Mouse (Mus musculus): ENCODE measurements around the gene Tusc2. TPM values are rescaled to one million over a fixed set of nuclear protein-coding genes. Genes with fewer than 3 reads are reported as not detected.

The Tusc2 gene
- total RNA-seq, 2 experiments from 2014 or later, result 65.4 to 66.9 TPM

DNA sequence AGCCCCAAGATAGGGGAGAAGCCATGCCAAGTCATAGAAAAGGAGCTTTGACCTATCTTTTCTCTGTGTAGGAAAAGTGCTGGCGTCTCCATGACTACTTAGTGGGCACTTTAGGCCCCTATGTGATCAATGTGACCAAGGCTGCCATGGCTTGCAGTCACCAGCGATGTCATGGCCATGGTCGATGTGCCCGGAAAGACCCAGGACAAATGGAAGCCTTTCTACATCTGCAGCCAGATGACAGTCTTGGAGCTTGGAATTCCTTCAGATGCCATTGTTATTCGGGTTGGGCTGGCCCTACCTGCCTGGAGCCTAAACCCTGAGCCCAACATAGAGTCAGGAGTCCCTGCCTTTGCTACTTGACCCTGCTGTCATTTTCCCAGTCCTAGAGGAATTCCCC, 23.4 kb downstream of the Tusc2 start:
- no peak for DNase-seq
- intact Hi-C loops (cut with DNase I), result no loop called here

DNA sequence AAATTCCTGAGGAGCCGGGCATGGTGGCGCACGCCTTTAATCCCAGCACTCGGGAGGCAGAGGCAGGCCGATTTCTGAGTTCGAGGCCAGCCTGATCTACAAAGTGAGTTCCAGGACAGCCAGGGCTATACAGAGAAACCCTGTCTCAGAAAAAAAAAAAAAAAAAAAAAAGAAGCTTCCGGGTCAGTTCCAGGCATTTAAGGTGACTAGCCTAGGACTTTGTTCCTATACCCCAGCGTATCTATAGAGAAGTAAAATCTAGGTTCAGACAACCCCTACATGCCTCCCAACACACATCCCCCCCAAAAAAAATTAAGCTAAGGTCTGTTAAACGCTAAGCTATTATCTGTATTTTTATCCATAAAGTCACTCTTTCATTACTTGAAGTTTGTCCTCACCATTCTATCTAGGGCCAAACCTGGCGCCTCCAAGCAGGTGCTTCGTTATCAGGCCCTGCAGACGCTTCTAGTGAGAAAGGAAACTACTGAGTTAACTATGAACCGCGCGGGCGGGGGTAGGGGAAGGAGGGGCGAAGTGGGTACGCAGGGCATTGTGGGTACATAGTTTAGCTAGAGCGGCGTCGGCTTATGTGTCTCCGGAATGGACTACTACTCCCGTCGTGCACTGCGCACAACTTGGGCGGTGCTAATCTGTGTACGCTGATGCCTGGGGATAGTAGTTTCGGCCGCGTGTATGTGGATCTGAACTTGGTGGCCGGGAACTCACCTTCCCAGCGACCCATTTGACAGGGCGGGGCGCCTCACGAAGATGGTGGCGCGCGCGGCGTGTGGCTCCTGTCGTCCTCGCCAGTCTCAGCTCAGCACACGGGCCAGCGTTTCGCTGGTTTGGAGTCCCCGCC, 24.1 kb downstream of the Tusc2 start, which contains the start of gene Ifrd2:
Gene Ifrd2 (plus strand): TSS at position 669 of the 859 bp plus-strand sequence.
- intact Hi-C loops (cut with DNase I), result no loop called here
- peak; percentile 97 for DNase-seq

DNA sequence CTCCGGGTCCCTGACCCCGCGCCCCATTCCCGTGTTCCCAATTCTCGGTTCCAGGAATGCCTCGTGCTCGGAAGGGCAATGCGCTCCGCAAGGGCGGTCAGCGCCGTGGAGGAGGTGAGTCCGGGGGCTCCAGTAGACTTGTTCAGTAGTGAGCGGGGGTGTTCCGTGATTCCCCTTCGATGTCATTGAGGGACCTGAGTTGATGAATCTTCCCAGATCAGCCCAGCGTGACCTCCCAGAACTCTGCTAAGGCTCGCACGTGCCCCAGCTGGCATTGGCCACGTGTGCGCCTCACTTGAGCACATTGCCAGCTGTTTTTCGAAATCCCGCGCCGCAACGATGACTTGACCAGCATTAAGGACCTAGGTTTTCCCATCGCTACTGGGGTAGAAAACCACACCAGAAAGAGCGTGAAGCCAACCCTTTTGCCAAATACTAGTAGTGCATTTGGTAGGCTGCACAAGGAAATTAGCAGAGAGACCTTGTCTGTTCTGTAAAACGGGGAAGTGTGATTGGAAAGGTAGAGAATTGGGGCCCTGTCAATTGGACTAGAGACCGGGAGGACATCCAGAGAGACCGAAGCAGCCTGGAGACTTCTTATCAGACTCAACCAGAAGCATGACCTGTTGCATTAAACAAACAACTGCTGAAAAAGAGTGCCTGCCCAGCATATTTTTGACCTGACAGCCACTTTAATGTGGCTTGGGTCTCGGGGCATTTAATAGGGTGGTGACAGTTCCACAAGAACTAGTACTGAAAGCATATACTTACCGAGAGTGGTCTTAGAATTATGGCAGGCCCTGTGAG, 25.0 kb downstream of the Tusc2 start:
- intact Hi-C loops (cut with DNase I), result no loop called here
- peak; percentile 39 for DNase-seq

GRCm38 (mm10) chr9:107590058-107590772, 27.2 kb downstream of the Tusc2 start:
- intact Hi-C loops (cut with DNase I), result no loop called here
- DNase-seq, result no peak

GRCm38 (mm10) chr9:107590773-107591060, 27.7 kb downstream of the Tusc2 start:
- intact Hi-C loops (cut with DNase I), result no loop called here

GRCm38 (mm10) chr9:107593101-107593976, 30.3 kb downstream of the Tusc2 start:
- peak; percentile 84 for DNase-seq
- intact Hi-C loops (cut with DNase I), result no loop called here

More at GRCm38 (mm10) chr9:107590773-107591060, 27.7 kb downstream of the Tusc2 start:
- no peak for DNase-seq

GRCm38 (mm10) chr9:107594281-107595062, 31.4 kb downstream of the Tusc2 start:
- intact Hi-C loops (cut with DNase I), result no loop called here
- DNase-seq, result no peak

GRCm38 (mm10) chr9:107596619-107597569, 33.8 kb downstream of the Tusc2 start:
- no peak for DNase-seq
- intact Hi-C loops (cut with DNase I), result no loop called here

DNA sequence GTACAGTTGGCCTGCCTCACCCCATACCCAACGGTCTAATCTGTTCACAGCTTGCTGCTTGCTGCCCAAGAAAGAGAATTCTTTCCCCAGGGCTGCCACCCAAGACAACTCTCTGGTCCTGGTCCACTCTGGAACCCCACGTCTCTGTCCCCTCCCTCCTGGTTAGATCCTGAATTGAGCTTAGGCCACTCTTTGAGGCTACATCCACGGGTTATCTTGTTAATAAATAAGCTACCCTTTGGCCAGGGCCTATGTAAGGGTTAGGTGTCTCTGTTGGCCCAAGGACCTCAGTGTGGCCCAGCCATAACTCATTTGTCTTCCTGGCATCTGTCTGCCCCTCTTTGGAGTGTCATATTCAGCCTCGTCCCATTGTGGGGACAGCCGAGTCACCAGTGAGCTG, 35.3 kb downstream of the Tusc2 start:
- intact Hi-C loops (cut with DNase I), result no loop called here
- no peak for DNase-seq

GRCm38 (mm10) chr9:107599433-107599832, 36.4 kb downstream of the Tusc2 start:
- no peak for DNase-seq
- intact Hi-C loops (cut with DNase I), result no loop called here

GRCm38 (mm10) chr9:107599842-107600241, 36.8 kb downstream of the Tusc2 start:
- peak; percentile 50 for DNase-seq
- intact Hi-C loops (cut with DNase I), result loop anchor here (5.0 kb wide), 1 partner anchor 77 kb away; the partner anchor contains the start of gene Gnat1

GRCm38 (mm10) chr9:107600745-107601144, 37.7 kb downstream of the Tusc2 start:
- intact Hi-C loops (cut with DNase I), result loop anchor here (5.0 kb wide), 1 partner anchor 77 kb away; the partner anchor contains the start of gene Gnat1
- DNase-seq, result no peak

- intact Hi-C loops (cut with DNase I), result loop anchor here (5.0 kb wide), 1 partner anchor 76 kb away; the partner anchor contains the start of gene Gnat1
- no peak for DNase-seq
These were observed 38.2 kb downstream of the Tusc2 start for GRCm38 (mm10) chr9:107601275-107601674.

DNA sequence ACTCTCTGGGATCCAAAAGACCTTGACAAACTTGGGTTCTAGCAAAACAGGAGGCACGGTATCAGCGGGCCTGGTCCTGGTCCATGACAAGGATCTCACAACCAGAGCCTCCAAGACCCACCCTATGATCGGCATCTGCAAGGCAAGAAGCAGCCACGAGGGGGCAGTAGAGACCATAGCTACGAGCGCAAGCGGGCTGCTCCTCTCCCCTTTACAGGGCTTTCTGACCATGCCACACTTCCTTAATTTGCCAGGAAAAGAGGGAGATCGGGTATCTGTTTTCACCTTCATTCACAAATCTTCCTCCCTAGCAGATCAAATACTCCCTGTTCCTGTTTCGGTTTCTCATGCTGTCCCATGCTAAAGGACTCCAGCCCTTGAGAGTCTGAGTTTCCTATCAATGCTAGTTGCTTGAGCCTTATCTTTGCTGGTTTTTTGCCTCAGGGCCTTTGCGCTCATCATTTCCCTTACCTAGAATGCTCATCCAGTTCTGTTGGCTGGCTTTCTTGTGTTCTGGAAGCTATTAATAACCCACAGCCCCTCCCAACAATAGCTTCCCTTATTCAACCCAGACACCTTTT, 39.1 kb downstream of the Tusc2 start:
- intact Hi-C loops (cut with DNase I), result loop anchor here (2.0 to 5.0 kb wide), 2 partner anchors 43 to 75 kb away; partner anchors contain the start of gene Gnat1
- peak; percentile 95 for DNase-seq

DNA sequence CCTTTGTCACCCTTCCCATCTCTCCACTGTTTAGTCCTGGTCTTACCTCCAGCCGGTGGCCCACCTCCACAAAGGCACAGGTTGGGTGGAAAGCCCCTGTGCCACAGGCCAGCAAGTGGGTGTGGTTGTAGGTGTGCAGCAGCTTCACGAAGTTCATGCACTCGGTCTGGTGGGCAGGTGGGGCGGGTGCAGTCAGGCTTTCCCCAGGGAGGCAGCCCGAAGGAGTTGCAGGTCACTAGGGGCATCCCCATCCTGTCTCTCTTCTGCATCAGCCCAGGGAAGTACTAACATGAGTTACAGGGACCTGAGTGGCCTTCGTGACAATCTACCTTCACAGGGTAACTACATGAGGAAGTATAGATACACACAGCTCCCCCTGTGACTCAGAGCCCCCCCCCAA, 40.2 kb downstream of the Tusc2 start:
- intact Hi-C loops (cut with DNase I), result loop anchor here (2.0 to 5.0 kb wide), 2 partner anchors 42 to 74 kb away; partner anchors contain the start of gene Gnat1
- DNase-seq, result no peak

- intact Hi-C loops (cut with DNase I), result no loop called here
- DNase-seq, result no peak
These were observed 42.1 kb downstream of the Tusc2 start for GRCm38 (mm10) chr9:107605041-107605661.

- intact Hi-C loops (cut with DNase I), result no loop called here
- DNase-seq, result no peak
These were observed 43.5 kb downstream of the Tusc2 start for GRCm38 (mm10) chr9:107606591-107606990.

Measured in left cerebral cortex, postnatal 4 days (tissue).